Mouse (Mus musculus) layer of hippocampus, adult 8-10 months (tissue): ENCODE measurements around the gene Rab40b. TPM values are rescaled to one million over a fixed set of nuclear protein-coding genes. Genes with fewer than 3 reads are reported as not detected.

Source experiments
- microRNA-seq, 2 experiments: library from miRNA; unstranded; fragments of <30 nt; microRNA quantifications; one replicate each; pipeline ENCODE4 v1.2.0; 2022
- total RNA-seq, 4 experiments: library from RNA; stranded (reverse); gene quantifications; 2 replicates each; pipeline ENCODE4 v1.2.4; 2022

Rab40b gene
- total RNA-seq, 4 experiments from 2014 or later, result 49.0 to 57.9 (median 53.8) TPM

Small RNA genes lying within 50 kb of the gene (microRNA-seq; reads per million reads assigned to microRNA genes)
- gene Mir7236, result 0 to 0.64 reads per million in 2 experiments

Other genes starting within 250 kb of the Rab40b start
- not detected for gene Tex19.1, start 242.1 kb downstream of the Rab40b start, total RNA-seq
- gene Uts2r, start 228.0 kb downstream of the Rab40b start, total RNA-seq, result under 1 TPM; 0.22 to 0.45 (median 0.40) TPM
- 10 to 100 TPM; 21.6 to 27.6 (median 26.1) TPM for gene Hexdc, start 183.8 kb downstream of the Rab40b start, total RNA-seq
- gene Ogfod3, start 183.5 kb downstream of the Rab40b start, total RNA-seq, result 10 to 100 TPM in 1 of 4 experiments, 1 to 10 TPM in 3; 4.4 to 12.7 (median 7.1) TPM
- gene Cybc1, start 158.9 kb downstream of the Rab40b start, total RNA-seq, result 10 to 100 TPM; 22.1 to 25.3 (median 24.3) TPM
- 10 to 100 TPM; 42.9 to 71.2 (median 51.7) TPM for gene Narf, start 151.0 kb downstream of the Rab40b start, total RNA-seq
- gene Foxk2, start 128.3 kb downstream of the Rab40b start, total RNA-seq, result 10 to 100 TPM; 65.3 to 83.7 (median 78.3) TPM
- 10 to 100 TPM; 54.5 to 70.7 (median 61.0) TPM for gene Wdr45b, start 33.8 kb downstream of the Rab40b start, total RNA-seq
- gene Fn3krp, start 33.1 kb upstream of the Rab40b start, total RNA-seq, result 10 to 100 TPM; 48.4 to 51.6 (median 51.1) TPM
- 10 to 100 TPM; 40.7 to 57.9 (median 49.9) TPM for gene Fn3k, start 46.7 kb upstream of the Rab40b start, total RNA-seq
- 10 to 100 TPM; 40.3 to 43.8 (median 42.4) TPM for gene Tbcd, start 63.7 kb upstream of the Rab40b start, total RNA-seq
- gene Zfp750, start 131.1 kb upstream of the Rab40b start, total RNA-seq, result under 1 TPM in 3 of 4 experiments, not detected in 1; 0.14 to 0.37 (median 0.16) TPM